Mouse (Mus musculus): Measurements from ENCODE around the gene Adamtsl1. TPM values are rescaled to one million over a fixed set of nuclear protein-coding genes. Genes with fewer than 3 reads are reported as not detected.

Gene Adamtsl1
- total RNA-seq, 2 experiments from 2014 or later = 6.4 to 8.5 TPM

GRCm38 (mm10) chr4:86013640-86014039 is 499.7 kb downstream of the Adamtsl1 start:
- intact Hi-C loops (cut with DNase I) = no loop called here
- no peak for DNase-seq (ENCODE audit: extremely low spot score in 1 of 2, low spot score in 2 of 2)

- intact Hi-C loops (cut with DNase I) = no loop called here
Measured at GRCm38 (mm10) chr4:86018928-86019327, 505.0 kb downstream of the Adamtsl1 start.

GRCm38 (mm10) chr4:86019586-86019985 is 505.6 kb downstream of the Adamtsl1 start:
- intact Hi-C loops (cut with DNase I) = no loop called here
- no peak for DNase-seq (ENCODE audit: extremely low spot score in 1 of 2, low spot score in 2 of 2)

More at GRCm38 (mm10) chr4:86018928-86019327, 505.0 kb downstream of the Adamtsl1 start:
- DNase-seq (ENCODE audit: extremely low spot score in 1 of 2, low spot score in 2 of 2) = no peak

DNA sequence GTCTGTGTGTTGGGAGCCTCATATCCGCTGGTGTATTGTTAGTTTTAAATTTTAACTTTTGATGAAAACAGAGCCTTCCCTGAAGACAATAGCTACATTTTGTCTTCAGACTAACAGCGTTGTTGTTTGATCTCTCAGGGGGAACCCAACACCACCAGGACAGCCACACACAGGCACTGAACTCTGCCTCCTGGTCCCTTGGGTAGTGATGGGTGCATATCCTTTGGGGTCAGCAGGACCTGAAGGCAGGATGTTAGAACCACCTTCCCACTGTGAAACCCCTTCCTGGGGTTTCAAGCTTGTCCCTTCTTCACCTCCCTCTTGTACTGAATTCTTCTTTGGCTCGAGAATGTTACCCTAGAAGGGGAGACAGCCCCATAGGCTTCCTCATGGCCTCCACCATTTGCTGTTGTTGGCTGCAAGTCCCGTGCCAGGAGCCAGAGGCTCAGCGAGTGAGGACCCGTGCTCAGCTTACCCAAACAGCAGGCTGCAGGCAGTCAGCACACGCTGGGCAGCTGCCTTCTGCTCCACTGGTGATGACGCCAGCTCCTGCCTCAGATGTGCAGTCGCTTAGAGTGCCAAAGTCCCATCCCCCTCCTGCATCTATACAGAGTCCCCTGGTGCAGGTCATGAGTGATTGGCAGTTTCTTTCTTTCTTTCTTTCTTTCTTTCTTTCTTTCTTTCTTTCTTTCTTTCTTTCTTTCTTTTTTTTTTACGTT is 506.6 kb downstream of the Adamtsl1 start:
- peak in 1 of 2 experiments; percentile 43 for DNase-seq (ENCODE audit: extremely low spot score in 1 of 2, low spot score in 2 of 2)
- intact Hi-C loops (cut with DNase I) = loop anchor here (5.0 to 10.0 kb wide), 2 partner anchors 188 to 524 kb away; no protein-coding TSS in a partner anchor

GRCm38 (mm10) chr4:86024573-86025160 is 510.7 kb downstream of the Adamtsl1 start:
- peak in 1 of 2 experiments; percentile 32 for DNase-seq (ENCODE audit: extremely low spot score in 1 of 2, low spot score in 2 of 2)
- intact Hi-C loops (cut with DNase I) = loop anchor here (5.0 to 10.0 kb wide), 2 partner anchors 192 to 520 kb away; no protein-coding TSS in a partner anchor

DNA sequence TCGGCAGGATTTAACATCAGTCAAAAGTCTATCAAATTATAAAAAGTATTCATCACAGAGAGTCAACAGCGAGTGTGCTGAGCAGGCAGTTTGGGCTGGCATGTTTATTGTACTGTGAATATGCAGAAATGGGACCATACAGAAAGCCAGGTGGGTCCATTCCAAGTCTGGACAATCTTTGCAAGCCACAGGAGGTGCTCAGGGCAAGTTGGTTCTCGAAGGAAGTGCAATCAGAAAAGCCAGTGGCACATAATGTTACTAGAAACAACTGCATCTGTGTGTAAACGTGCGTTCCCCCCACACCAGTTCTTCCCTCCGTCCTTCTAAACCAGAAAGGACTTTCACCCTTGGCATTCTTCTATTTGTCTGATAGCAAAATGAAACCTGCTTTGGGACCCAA is 515.5 kb downstream of the Adamtsl1 start:
- DNase-seq (ENCODE audit: extremely low spot score in 1 of 2, low spot score in 2 of 2) = no peak
- intact Hi-C loops (cut with DNase I) = loop anchor here (10.0 kb wide), 1 partner anchor 515 kb away; no protein-coding TSS in a partner anchor

- no peak for DNase-seq (ENCODE audit: extremely low spot score in 1 of 2, low spot score in 2 of 2)
- intact Hi-C loops (cut with DNase I) = no loop called here
Measured at GRCm38 (mm10) chr4:86030208-86030607, 516.2 kb downstream of the Adamtsl1 start.

DNA sequence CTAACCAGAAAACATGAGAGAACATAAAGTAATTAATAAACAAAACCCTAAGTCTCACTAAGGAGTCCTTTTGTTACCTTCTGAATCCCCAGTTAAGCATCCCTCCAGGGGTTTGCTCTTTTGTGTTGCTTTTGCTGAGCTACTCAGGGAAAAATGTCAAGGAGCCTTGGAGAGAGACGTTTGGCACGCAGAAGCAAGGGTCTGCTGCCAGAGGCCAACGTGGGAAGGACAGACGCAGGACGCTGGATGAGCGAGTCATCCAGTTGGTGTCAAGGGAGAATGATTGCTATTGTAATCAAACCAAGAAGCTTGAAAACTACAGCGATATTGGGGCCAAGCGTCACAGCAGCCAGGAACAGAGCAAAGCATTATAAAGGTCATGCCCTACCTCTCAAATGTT is 517.1 kb downstream of the Adamtsl1 start:
- DNase-seq (ENCODE audit: extremely low spot score in 1 of 2, low spot score in 2 of 2) = no peak
- intact Hi-C loops (cut with DNase I) = no loop called here

- DNase-seq (ENCODE audit: extremely low spot score in 1 of 2, low spot score in 2 of 2) = no peak
- intact Hi-C loops (cut with DNase I) = no loop called here
Measured at GRCm38 (mm10) chr4:86040921-86041320, 526.9 kb downstream of the Adamtsl1 start.

GRCm38 (mm10) chr4:86045448-86045847 is 531.5 kb downstream of the Adamtsl1 start:
- intact Hi-C loops (cut with DNase I) = no loop called here
- DNase-seq (ENCODE audit: extremely low spot score in 1 of 2, low spot score in 2 of 2) = no peak

- intact Hi-C loops (cut with DNase I) = no loop called here
- peak in 1 of 2 experiments; percentile 4 for DNase-seq (ENCODE audit: extremely low spot score in 1 of 2, low spot score in 2 of 2)
Measured at GRCm38 (mm10) chr4:86045876-86046275, 531.9 kb downstream of the Adamtsl1 start.

- no peak for DNase-seq (ENCODE audit: extremely low spot score in 1 of 2, low spot score in 2 of 2)
- intact Hi-C loops (cut with DNase I) = no loop called here
Measured at GRCm38 (mm10) chr4:86046881-86047280, 532.9 kb downstream of the Adamtsl1 start.

DNA sequence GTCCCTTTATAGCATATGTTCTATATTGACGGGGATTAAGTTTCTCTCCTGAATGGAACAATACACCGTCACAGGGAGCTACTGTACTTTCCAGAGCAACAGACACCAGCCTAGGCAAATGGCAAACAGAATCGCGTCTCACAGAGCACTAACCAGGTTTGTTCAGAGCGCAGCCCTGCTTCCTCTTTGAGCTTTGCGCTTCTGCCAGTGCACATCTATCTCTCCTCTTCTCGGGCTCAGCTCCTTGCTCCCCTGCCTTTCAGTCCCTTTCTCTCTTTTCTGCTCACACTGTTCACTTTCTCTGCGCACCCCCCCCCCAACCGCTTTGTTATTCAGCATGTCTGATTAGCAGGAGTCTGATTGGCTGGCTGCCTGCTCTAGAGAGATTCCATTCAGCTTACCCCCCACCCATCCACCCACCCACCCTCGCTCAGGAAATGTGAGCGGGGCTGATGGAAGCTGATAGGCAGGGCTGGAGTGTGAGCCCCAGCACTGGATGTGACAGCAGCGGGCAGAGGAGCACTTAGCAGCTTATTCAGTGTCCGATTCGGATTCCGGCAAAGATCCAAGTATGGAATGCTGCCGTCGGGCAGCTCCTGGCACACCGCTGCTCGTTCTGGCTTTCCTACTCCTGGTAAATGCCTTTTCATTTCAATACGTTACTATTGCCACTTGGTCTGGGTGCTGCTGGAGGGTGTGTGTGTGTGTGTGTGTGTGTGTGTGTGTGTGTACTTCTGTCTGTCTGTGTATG is 539.7 kb downstream of the Adamtsl1 start:
- intact Hi-C loops (cut with DNase I) = no loop called here
- DNase-seq (ENCODE audit: extremely low spot score in 1 of 2, low spot score in 2 of 2) = peak; percentile 40 to 60

GRCm38 (mm10) chr4:86060614-86061013 is 546.6 kb downstream of the Adamtsl1 start:
- no peak for DNase-seq (ENCODE audit: extremely low spot score in 1 of 2, low spot score in 2 of 2)
- intact Hi-C loops (cut with DNase I) = no loop called here

DNA sequence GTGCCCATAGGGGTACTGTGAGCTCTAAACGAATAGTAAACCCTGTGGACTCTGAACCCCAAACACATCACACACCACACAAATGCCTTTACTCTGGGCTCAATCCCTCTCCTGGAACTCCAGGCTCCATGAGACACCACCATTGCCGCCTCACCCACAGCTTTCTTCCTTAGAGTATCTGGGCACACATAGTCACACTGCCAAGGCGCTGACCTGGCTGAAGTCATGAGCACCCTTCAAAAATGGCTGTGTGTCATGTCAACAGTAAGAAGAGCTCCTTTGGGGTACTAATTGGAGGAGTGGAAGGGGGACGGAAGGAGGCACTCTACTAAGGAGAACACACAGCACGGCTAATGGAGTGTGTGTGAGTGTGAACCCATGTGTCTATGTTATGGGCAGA is 554.4 kb downstream of the Adamtsl1 start:
- DNase-seq (ENCODE audit: extremely low spot score in 1 of 2, low spot score in 2 of 2) = no peak
- intact Hi-C loops (cut with DNase I) = no loop called here

DNA sequence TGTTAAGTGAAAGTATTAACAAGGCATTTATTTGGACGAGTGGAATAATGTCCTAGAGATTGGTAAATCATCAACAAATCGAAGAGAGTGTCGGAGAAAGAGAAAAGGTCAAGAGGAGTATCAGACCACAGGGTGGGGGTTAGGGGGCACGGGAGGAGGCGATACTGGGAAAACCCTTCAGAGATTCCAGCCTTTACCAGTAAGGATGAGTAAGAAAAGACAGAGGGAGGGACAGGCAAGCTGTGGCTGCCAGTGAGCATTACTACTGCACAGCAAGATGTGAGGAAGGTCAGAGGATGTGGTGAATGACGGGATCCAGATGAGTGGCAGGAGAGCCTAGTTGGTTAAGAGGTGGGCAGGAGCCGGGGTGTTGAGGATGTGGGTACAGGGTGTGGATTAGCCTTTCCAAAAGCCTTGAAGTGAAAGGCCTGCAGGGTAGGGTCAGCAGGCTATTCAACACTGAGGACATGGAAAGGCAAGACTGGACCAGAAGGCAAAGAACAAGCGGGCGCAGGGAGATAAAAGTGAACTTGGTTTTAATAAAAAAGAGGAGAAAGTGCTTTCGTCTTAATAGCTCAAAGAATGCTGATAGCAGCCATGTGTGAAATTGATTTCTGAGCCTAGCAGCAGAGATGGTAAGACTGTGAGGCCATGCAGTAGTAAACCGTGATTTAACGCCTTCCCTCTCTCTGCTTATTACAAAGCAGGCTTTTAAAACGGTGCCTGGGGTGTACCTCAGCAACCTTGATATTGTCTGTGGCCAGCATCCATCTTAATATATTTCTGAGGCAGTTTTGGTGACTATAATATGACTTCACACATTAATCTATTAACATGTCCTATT is 555.1 kb downstream of the Adamtsl1 start:
- intact Hi-C loops (cut with DNase I) = no loop called here
- no peak for DNase-seq (ENCODE audit: extremely low spot score in 1 of 2, low spot score in 2 of 2)

GRCm38 (mm10) chr4:86074871-86075270 is 560.9 kb downstream of the Adamtsl1 start:
- no peak for DNase-seq (ENCODE audit: extremely low spot score in 1 of 2, low spot score in 2 of 2)
- intact Hi-C loops (cut with DNase I) = no loop called here

DNA sequence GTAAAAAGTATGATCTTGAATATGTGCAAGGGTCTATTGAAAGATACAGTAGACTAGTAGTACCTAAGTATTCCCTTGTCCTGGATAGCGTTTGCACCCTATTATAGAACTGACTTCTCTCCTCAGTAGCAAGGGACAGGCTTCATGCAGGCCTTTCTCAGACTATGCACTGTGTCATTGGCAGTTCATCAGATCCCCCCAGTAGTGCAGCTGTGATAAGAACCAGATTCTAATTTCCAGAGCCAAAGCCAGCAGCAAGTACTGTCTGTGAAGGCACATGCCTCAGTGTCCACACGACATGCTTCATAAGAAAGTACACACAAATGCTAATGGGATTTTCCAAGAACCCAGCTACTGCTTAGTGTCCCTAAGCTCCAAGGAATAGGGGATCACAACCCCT is 563.4 kb downstream of the Adamtsl1 start:
- no peak for DNase-seq (ENCODE audit: extremely low spot score in 1 of 2, low spot score in 2 of 2)
- intact Hi-C loops (cut with DNase I) = no loop called here

- no peak for DNase-seq (ENCODE audit: extremely low spot score in 1 of 2, low spot score in 2 of 2)
- intact Hi-C loops (cut with DNase I) = no loop called here
Measured at GRCm38 (mm10) chr4:86077854-86078253, 563.9 kb downstream of the Adamtsl1 start.

Data from left cerebral cortex, postnatal 10 days (tissue).